Mouse (Mus musculus): ENCODE measurements around the gene Wdr86.
"Not testable (repeated sequence)": the region's sequence is repeated elsewhere in the genome, so short reads cannot be mapped to it uniquely, and the experiment has no call there.

Wdr86 gene

DNA sequence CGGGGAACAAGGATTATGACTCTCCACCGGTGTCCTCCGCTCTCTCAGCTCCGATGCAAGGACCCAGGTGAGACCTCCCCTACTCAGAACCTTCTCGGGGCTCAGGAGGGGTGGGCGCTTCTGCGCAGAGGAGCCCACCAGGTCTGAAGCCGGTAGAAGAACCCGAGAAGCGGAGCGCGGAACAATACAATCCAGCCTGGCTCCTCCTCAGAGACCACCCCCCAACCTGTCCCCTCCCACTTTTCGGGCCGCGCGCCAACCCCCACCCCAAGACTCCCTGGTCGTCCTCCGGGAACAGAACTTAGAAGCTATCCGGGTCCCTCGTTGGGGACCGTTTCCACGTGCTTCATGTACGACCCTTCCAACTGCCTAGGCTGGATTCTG is at the start of gene Wdr86:
TSS of gene Wdr86 (minus strand) at position 240 of the 384 bp plus-strand sequence.
- no peak for DNase-seq

- DNase-seq: peak; percentile 87
These were observed 49.5 kb upstream of the Wdr86 start for GRCm38 (mm10) chr5:24779881-24780512.

GRCm38 (mm10) chr5:24779321-24779720 is 48.8 kb upstream of the Wdr86 start:
- DNase-seq: peak; percentile 57

DNA sequence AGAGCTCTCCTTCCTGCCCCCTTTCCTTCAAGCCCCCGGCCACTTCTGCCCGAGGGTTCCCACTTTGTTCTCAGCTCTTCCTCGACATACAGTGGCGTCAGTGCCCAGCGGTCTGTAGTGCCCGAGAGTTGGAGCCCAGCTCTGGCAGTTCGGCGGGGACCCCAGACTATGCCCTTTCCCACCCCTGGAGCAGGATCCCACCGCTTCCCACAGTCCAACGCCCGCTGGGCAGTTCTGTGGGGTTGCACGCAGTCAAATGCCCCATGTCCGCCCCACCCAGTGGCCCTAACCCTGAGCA is 48.3 kb upstream of the Wdr86 start:
- DNase-seq: peak; percentile 80

- DNase-seq: peak; percentile 42
These were observed 47.7 kb upstream of the Wdr86 start for GRCm38 (mm10) chr5:24778082-24778842.

GRCm38 (mm10) chr5:24776681-24777080 is 46.2 kb upstream of the Wdr86 start:
- DNase-seq: peak; percentile 77

DNA sequence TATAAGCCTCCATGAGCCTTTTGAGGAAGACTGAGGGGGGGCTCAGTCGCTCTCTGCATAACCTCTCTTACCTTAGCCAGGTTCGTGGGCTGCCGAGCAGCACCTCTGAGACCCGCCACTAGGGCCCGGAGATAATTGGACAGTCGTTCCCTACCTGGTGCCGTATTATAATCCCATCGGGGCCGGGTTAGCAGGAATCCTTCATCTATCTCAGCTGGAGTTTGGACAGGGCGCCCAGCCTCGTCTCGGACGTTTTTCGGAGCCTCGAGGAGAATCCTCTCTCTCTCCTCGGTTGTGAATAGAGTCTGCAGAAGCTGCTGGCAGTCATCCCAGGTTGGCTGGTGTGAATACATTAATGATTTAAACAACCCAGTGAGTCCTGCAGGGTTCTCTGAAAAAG is 44.0 kb upstream of the Wdr86 start:
- DNase-seq: not testable (repeated sequence)

DNA sequence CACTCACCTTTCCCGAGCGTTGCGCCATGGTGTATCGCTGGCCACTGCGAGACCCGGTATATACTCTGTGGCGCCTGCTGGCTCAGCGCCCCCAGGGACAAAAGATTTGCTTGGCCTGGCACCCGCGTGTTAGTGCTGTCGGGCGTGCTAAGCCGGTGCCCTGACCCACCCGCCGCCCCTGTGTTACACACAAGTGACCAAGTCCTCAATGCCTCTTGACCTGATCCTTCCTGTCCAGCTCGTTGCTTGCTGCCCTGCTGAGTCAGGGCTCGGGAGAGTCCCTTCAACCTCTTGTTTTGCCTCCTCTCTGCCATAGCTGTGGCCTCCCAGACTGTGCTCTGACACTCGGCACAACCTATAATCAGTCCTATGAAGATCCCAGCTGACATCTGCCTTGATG is 27.3 kb upstream of the Wdr86 start, which contains the start of gene Crygn:
TSS of gene Crygn (minus strand) at position 193 of the 400 bp plus-strand sequence.
- DNase-seq: no peak

- no peak for DNase-seq
These were observed 26.4 kb upstream of the Wdr86 start for GRCm38 (mm10) chr5:24756931-24757330.

DNA sequence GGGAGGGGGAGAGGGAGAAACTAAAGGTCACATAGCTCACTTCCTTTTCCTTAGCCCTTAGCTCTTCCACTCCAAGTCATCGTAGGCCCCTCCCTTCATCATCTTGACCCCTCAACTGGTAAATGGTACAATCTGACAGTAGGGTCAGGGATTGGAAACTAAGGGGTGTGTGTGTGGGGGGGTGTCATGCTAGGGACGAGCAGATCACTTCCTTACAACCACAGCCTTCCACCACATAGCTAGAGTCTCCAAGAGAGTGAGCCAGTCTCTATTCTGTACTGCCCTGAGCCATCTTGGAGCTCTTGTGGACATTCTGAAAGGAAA is 21.6 kb upstream of the Wdr86 start:
- DNase-seq: no peak

DNA sequence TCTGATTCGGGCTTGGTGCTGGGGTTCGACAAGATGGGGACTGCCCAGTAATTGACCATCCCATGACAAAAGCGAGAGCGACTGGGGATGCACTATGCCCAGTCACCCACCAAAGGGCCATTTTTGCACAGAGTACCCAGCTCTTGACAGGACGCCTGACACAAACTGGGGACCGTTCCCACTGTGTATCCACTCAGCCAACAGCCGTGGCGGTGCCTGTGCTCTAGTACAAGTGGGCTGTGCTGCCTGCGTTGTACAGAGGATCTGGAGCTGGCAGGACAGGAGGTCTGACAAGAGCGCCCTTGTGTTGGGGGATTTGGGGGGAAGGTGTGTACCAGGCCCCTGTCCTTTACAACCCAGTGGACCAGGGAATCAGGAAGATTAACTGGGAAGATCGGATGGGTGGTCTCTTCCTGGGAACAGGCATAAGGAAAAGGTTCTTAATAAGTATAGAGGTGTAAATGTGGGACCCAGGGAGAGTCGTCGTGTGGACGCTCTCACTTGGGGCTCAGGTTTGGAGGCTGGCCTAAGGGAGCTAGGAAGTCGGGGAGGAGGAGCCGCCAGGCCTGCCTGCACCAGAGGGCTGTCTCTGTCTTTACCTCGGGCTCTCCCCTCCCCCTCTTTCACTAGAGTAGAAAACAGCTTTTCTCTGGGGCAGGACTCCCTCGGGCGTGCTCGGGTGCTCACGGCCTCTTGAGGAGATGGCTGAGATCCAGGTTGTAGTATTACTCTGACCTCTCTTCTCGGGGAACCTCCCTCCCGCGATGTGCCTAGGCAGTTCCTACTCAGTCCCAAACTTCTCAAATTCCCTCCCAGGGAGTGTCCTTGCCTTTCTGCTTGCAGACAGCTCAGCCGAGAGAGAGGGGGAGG is 21.0 kb upstream of the Wdr86 start:
- peak; percentile 97 for DNase-seq

DNA sequence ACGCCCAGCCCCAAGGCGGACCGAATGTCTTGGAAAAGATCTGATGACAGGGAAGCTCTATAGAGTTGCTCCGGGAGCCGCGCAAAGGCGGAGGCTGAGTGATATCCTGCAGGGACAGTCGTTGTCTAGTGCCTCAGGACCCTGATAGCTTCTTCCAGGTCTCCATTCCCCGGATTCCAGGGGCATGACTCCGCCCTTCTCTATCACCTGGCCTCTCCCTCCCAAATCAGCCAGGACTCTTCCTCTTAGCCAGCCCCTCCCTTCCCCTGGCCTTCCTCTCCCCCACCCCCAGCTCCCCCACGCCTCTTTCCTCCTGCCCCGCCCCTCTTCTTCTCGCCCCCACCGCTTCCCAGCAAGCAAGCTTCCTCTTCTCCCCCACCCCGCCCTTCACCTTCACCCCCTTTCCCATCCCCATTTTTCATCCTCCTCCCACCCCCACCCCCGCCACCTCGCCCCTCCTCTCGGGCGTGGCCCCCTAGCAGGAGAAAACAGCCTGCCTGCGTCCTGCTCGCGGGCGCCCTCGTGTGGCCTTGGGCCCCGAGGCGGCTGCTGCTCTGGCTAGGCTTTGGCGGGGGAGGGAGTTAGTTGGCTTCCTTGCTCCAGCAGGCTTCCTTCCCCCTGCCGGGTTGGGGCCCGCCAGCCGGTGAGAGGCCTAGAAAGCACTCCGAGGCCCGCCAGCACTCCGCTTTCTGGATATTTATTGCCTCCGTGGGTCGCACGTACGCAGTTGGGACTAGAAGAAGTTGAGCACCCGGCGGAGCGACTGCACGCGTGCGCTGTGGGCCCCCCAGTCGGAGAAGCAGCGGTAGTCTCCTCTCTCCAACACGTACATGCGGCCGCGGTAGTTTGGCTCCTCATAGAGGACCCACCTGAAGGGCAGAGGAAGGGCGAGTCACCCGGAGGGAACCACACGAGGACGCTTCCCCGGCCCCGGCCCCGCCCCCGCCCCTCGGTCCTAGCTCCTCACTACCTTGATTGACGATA is 20.1 kb upstream of the Wdr86 start:
- peak; percentile 99 for DNase-seq

DNA sequence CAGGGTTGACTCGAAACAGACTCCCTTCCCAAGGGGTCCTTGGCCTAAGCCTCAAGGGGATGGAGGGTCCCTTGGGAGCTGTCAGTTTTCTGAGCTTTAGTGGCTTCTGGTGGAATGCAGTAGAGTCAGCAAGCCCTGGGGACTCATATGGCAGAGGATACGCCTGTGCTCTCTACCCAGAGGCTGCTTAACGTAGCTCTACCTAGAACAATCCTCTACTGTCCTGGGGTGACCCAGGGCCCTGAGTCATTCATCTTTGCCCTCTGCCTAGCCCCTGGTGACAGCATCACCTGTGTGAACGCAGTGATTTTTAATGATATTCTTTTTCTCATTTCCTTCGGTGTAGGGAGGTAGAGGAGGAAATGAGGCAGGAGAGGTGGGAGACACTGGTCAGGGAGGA is 19.2 kb upstream of the Wdr86 start:
- peak; percentile 93 for DNase-seq

GRCm38 (mm10) chr5:24747533-24747932 is 17.0 kb upstream of the Wdr86 start:
- no peak for DNase-seq

GRCm38 (mm10) chr5:24743956-24744355 is 13.4 kb upstream of the Wdr86 start:
- DNase-seq: no peak

DNA sequence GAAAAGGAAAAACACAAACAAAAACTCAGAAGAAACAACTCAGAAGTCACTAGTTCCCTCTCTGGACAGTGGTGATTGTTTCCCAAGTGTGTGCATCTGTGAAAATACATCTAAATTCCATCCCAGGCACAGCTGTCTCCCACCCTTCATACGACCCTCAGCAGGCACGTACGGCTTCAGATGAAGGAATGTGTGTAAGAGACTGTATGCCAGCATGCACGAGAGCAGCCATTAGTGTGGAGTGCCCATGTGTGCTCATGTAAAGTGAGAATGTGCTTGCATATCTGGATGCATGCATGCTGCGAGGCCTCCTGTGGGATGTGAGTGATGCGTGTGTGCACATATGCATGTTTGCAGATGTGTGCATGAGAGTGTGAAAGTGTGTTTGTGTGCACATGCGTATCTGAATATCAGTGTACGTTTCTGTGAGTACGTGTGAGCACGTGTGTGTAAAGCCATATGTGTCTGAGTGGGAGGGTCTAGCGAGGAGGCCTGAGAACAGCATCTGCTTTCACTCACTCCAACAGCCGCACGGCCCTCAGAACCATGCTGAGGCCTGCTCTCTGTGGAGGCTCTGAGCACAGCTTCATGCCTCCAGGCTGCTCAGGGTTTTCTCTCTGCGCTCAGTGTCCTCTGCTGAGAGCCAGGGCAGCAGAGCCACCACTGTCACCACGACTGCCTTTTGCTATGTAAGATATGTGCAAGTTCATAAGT is 10.8 kb upstream of the Wdr86 start:
- DNase-seq: no peak

DNA sequence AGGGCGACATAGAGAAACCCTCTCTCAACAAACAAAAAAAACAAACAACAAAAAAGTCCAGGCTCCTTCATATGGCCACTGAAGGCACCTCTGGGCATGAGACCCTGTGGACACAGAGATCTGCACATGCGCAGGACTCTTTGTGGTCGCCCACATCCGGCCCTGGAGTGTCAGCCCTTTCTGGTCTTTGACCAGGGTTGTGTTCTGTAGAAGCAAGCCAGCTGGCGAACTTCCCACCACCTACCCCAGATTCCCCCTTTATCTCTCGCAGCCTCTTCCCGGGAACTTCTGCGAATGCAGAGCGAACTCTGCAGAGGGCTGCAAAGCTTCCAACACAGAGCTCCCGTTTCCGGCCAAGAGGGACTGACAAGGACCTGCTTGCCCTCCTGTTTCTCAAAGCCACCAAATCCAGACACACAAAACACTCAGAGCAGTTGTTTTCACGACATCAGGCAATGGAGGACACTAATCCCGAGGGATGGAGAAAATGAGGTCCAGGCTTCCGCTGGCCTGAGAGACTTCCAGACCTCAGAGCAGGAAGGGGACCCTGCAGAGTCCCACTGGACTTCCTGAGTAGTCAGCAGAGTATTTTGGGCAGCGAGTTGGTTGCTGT is 8.7 kb upstream of the Wdr86 start:
- DNase-seq: peak; percentile 99

- DNase-seq: no peak
These were observed 8.0 kb upstream of the Wdr86 start for GRCm38 (mm10) chr5:24738517-24738916.

DNA sequence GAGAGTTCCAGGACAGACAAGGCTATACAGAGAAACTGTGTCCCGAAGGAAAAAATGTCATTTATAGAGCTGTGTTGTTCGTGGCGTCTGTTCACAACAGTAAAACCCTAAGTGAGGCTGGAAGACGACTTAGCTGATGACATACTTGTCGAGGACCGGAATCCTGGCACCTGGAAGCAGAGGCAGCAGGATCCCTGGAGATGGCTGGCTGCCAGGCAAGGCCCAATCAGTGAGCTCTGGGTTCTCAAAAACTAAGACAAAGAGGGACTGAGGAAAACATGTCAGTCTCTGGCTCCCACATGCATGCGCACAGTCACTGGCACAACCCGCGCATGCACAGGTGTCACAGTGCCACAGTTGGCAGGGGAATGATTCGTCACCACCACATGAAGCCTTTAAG is 7.1 kb upstream of the Wdr86 start:
- peak; percentile 81 for DNase-seq

DNA sequence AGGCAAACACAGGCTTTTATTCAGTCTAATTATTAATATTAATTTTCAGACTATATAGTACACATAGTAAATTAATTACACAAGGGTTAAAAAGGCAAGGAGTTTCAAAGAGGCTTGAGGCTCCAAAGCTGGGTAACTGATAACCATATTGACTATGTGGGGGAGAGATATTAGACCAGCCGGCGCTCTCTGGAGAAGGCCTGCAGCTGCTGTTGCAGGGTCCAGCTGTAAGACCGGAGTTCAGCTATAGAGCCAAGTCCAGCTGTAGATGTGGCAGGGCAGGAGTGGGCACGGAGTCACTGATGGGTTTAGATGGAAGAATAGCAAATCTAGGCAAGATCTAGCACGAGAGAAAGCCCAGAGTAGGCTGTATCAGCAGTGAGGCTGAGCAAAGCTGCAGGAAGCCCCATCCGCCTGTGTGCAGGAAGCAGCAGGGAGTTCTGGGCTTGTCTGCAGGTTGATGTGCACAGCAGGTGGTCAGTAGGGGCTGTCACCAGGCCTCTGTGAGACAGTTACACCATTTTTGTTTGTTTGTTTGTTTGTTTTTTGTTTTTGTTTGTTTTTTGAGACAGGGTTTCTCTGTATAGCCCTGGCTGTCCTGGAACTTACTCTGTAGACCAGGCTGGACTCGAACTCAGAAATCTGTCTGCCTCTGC is 3.4 kb upstream of the Wdr86 start:
- no peak for DNase-seq

- DNase-seq: peak; percentile 90
These were observed 2.6 kb upstream of the Wdr86 start for GRCm38 (mm10) chr5:24733134-24733533.
